Mouse (Mus musculus): ENCODE data around the gene Trappc2l.

- no peak for TF ChIP-seq CTCF (conservative IDR thresholded peaks at IDR 0.05; ENCODE audit: insufficient read depth, insufficient read length, low read depth, low read length)
- no peak for TF ChIP-seq POLR2A (IDR thresholded peaks at IDR 0.05; ENCODE audit: low read depth, low read length)
These were observed 27.2 kb downstream of the Trappc2l start for GRCm38 (mm10) chr8:122638601-122639000.
